Mouse (Mus musculus): ENCODE results near the gene Itfg1.
A peak's percentile ranks its signal among the peaks of the same experiment; 100 is the strongest.
"Not testable (repeated sequence)": the region's sequence is repeated elsewhere in the genome, so short reads cannot be mapped to it uniquely, and the experiment has no call there.

Itfg1 gene

GRCm38 (mm10) chr8:85840657-85841488, at the start of gene Itfg1, which contains the start of gene Phkb:
Gene Itfg1, minus strand, starts transcription at chr8:85840921.
Gene Phkb, plus strand, starts transcription at chr8:85840959.
- peak; percentile 92 for DNase-seq (ENCODE audit: low spot score)

- DNase-seq (ENCODE audit: low spot score): no peak
Measured at GRCm38 (mm10) chr8:85884811-85885210, 44.1 kb upstream of the Itfg1 start.

- no peak for DNase-seq (ENCODE audit: low spot score)
Measured at GRCm38 (mm10) chr8:85879624-85880023, 38.9 kb upstream of the Itfg1 start.

GRCm38 (mm10) chr8:85877976-85878375, 37.3 kb upstream of the Itfg1 start:
- no peak for DNase-seq (ENCODE audit: low spot score)

- no peak for DNase-seq (ENCODE audit: low spot score)
Measured at GRCm38 (mm10) chr8:85871660-85872059, 30.9 kb upstream of the Itfg1 start.

- DNase-seq (ENCODE audit: low spot score): no peak
Measured at GRCm38 (mm10) chr8:85862381-85862780, 21.7 kb upstream of the Itfg1 start.

- DNase-seq (ENCODE audit: low spot score): peak; percentile 13
Measured at GRCm38 (mm10) chr8:85860612-85861011, 19.9 kb upstream of the Itfg1 start.

- DNase-seq (ENCODE audit: low spot score): not testable (repeated sequence)
Measured at GRCm38 (mm10) chr8:85857227-85857896, 16.6 kb upstream of the Itfg1 start.

GRCm38 (mm10) chr8:85854220-85855123, 13.8 kb upstream of the Itfg1 start:
- no peak for DNase-seq (ENCODE audit: low spot score)

- no peak for DNase-seq (ENCODE audit: low spot score)
Measured at GRCm38 (mm10) chr8:85845887-85846286, 5.2 kb upstream of the Itfg1 start.

- no peak for DNase-seq (ENCODE audit: low spot score)
Measured at GRCm38 (mm10) chr8:85841489-85841795, 721 bp upstream of the Itfg1 start.

- DNase-seq (ENCODE audit: low spot score): no peak
Measured at GRCm38 (mm10) chr8:85839916-85840656, 635 bp downstream of the Itfg1 start.

- no peak for DNase-seq (ENCODE audit: low spot score)
Measured at GRCm38 (mm10) chr8:85813621-85814020, 27.1 kb downstream of the Itfg1 start.

- no peak for DNase-seq (ENCODE audit: low spot score)
Measured at GRCm38 (mm10) chr8:85801408-85801807, 39.3 kb downstream of the Itfg1 start.

- DNase-seq (ENCODE audit: low spot score): no peak
Measured at GRCm38 (mm10) chr8:85800164-85800563, 40.6 kb downstream of the Itfg1 start.

- DNase-seq (ENCODE audit: low spot score): not testable (repeated sequence)
Measured at GRCm38 (mm10) chr8:85796392-85796791, 44.3 kb downstream of the Itfg1 start.

- DNase-seq (ENCODE audit: low spot score): no peak
Measured at GRCm38 (mm10) chr8:85788341-85788740, 52.4 kb downstream of the Itfg1 start.

- no peak for DNase-seq (ENCODE audit: low spot score)
Measured at GRCm38 (mm10) chr8:85787909-85788308, 52.8 kb downstream of the Itfg1 start.

GRCm38 (mm10) chr8:85785506-85785905, 55.2 kb downstream of the Itfg1 start:
- no peak for DNase-seq (ENCODE audit: low spot score)

GRCm38 (mm10) chr8:85783871-85784270, 56.9 kb downstream of the Itfg1 start:
- DNase-seq (ENCODE audit: low spot score): no peak

- DNase-seq (ENCODE audit: low spot score): peak; percentile 15
Measured at GRCm38 (mm10) chr8:85780091-85780490, 60.6 kb downstream of the Itfg1 start.

GRCm38 (mm10) chr8:85745053-85745452, 95.7 kb downstream of the Itfg1 start:
- DNase-seq (ENCODE audit: low spot score): no peak
